Mouse (Mus musculus): ENCODE results near the gene Galnt17.

Galnt17 gene

GRCm38 (mm10) chr5:131120296-131120840 lies 187.9 kb downstream of the Galnt17 start:
- no peak for DNase-seq (ENCODE audit: low read depth, low spot score)

GRCm38 (mm10) chr5:131119896-131120295 lies 188.4 kb downstream of the Galnt17 start:
- no peak for DNase-seq (ENCODE audit: low read depth, low spot score)

- DNase-seq (ENCODE audit: low read depth, low spot score), result no peak
Observed at GRCm38 (mm10) chr5:131117391-131118040, 190.8 kb downstream of the Galnt17 start.

- DNase-seq (ENCODE audit: low read depth, low spot score), result no peak
Observed at GRCm38 (mm10) chr5:131113850-131114470, 194.3 kb downstream of the Galnt17 start.

- no peak for DNase-seq (ENCODE audit: low read depth, low spot score)
Observed at GRCm38 (mm10) chr5:131107188-131107587, 201.1 kb downstream of the Galnt17 start.

- no peak for DNase-seq (ENCODE audit: low read depth, low spot score)
Observed at GRCm38 (mm10) chr5:131096824-131097223, 211.5 kb downstream of the Galnt17 start.

GRCm38 (mm10) chr5:131095635-131096034 lies 212.7 kb downstream of the Galnt17 start:
- DNase-seq (ENCODE audit: low read depth, low spot score), result no peak

GRCm38 (mm10) chr5:131094771-131095170 lies 213.5 kb downstream of the Galnt17 start:
- no peak for DNase-seq (ENCODE audit: low read depth, low spot score)

GRCm38 (mm10) chr5:131094138-131094537 lies 214.2 kb downstream of the Galnt17 start:
- no peak for DNase-seq (ENCODE audit: low read depth, low spot score)

GRCm38 (mm10) chr5:131089876-131090275 lies 218.4 kb downstream of the Galnt17 start:
- DNase-seq (ENCODE audit: low read depth, low spot score), result no peak

- DNase-seq (ENCODE audit: low read depth, low spot score), result no peak
Observed at GRCm38 (mm10) chr5:131088866-131089265, 219.4 kb downstream of the Galnt17 start.

GRCm38 (mm10) chr5:131083072-131083657 lies 225.1 kb downstream of the Galnt17 start:
- DNase-seq (ENCODE audit: low read depth, low spot score), result no peak

GRCm38 (mm10) chr5:131077682-131078081 lies 230.6 kb downstream of the Galnt17 start:
- DNase-seq (ENCODE audit: low read depth, low spot score), result no peak

- DNase-seq (ENCODE audit: low read depth, low spot score), result no peak
Observed at GRCm38 (mm10) chr5:131075795-131076194, 232.5 kb downstream of the Galnt17 start.

- no peak for DNase-seq (ENCODE audit: low read depth, low spot score)
Observed at GRCm38 (mm10) chr5:131074295-131074694, 234.0 kb downstream of the Galnt17 start.

GRCm38 (mm10) chr5:131065174-131065573 lies 243.1 kb downstream of the Galnt17 start:
- DNase-seq (ENCODE audit: low read depth, low spot score), result no peak

- DNase-seq (ENCODE audit: low read depth, low spot score), result no peak
Observed at GRCm38 (mm10) chr5:131048505-131048904, 259.8 kb downstream of the Galnt17 start.

- DNase-seq (ENCODE audit: low read depth, low spot score), result no peak
Observed at GRCm38 (mm10) chr5:131043130-131043529, 265.2 kb downstream of the Galnt17 start.

- no peak for DNase-seq (ENCODE audit: low read depth, low spot score)
Observed at GRCm38 (mm10) chr5:131040441-131040840, 267.9 kb downstream of the Galnt17 start.

- no peak for DNase-seq (ENCODE audit: low read depth, low spot score)
Observed at GRCm38 (mm10) chr5:131039611-131040313, 268.5 kb downstream of the Galnt17 start.

- DNase-seq (ENCODE audit: low read depth, low spot score), result no peak
Observed at GRCm38 (mm10) chr5:131024506-131024905, 283.8 kb downstream of the Galnt17 start.

- no peak for DNase-seq (ENCODE audit: low read depth, low spot score)
Observed at GRCm38 (mm10) chr5:131022396-131022993, 285.8 kb downstream of the Galnt17 start.
